Mouse (Mus musculus): ENCODE data around the gene Kifap3. TPM values are rescaled to one million over a fixed set of nuclear protein-coding genes. Genes with fewer than 3 reads are reported as not detected.
A peak's percentile ranks its signal among the peaks of the same experiment; 100 is the strongest.
"Not testable (repeated sequence)": the region's sequence is repeated elsewhere in the genome, so short reads cannot be mapped to it uniquely, and the experiment has no call there.

Kifap3 gene
- polyA plus RNA-seq (2015; fragmentation: Nextera tagmentation; extraction: Ambion mirVana), result 129 and 142 TPM in 2 replicates

DNA sequence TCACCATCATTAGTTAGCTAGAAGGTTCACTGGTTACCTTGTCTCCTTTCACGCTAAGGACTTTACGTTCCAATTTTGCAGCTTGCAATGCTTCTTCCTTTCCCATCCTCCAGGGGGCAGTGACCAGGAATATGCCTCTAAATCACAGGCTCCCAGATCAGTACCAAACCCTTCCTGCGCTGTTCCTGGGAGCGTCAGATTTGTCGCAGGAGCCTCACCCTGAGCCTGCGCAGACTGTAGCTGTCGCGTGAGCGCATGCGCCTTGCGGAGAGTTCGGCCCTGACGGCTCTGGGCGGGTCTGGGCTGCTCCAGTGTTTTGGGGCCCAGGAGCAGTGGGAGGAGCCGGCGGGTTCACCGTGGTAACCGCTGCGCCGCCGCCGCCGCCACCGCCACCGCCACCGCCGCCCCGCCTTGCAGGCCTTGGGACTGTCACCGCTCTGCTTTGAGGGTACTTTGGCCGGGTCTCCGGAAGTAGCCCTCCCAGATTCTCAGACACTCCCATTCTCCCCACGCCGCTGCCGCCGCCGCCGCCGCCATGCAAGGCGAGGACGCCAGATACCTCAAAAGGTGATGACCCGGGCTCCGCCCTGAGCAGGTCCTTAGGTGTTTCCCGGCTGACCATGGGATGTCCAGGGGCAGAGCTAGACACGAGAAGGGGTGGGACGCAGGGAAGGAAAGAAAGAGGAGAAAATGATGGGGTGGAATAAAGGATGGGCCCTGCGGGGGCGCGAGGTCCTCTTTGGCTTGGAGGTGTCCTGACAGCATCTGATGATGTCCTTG lies at the start of gene Kifap3:
TSS of gene Kifap3 (plus strand) at position 248 of the 780 bp plus-strand sequence.
- Histone ChIP-seq H3K4me2 (peak within 1 kb of the TSS; percentile 61), H3K9me3 (0 out of 2 replicates have a peak, but pooled peaks cover 4% of the 10 kb centered on the region), H3K27ac (peak within 1 kb of the TSS; percentile 88), H3K36me3 (replicated peaks) (peaks cover 6% of the 10 kb centered on the region; the same call in 1 of the 2 replicates), H3K4me1 (0 out of 2 replicates have a peak, but pooled peaks cover 4% of the 10 kb centered on the region), H3K4me3 (peak within 1 kb of the TSS; percentile 92), H3K9ac (peak within 1 kb of the TSS; percentile 88), H3K27me3 (replicated peaks) (no peaks in the 10 kb centered on the region)
- peak; percentile 100 for ATAC-seq (replicated peaks)
- 1% methylated on average over 47 of the region's 48 CpGs for WGBS

DNA sequence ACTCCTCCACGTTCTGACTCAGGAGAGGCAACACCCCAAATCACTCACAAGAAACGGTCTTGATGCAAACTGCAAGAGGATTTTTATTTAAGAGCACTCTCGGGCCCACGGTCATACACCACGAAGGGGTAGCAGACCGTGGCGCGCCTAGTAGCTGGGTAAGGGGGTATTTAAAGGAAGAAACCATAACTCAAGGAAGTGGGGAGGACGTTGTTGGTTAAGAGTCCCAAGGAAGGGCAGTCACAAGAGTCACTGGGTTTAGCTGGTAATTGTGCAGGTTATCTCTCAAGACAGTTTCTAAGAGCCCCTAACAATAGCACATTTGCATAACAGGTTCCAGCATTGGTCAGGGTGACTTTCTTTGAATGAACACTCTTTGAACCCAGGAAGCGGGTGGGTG lies 48.2 kb upstream of the Kifap3 start:
- H3K27ac ChIP-seq; H3K9me3 ChIP-seq; H3K27me3 ChIP-seq (replicated peaks); ATAC-seq (replicated peaks); H3K4me2 ChIP-seq; H3K4me3 ChIP-seq; H3K4me1 ChIP-seq; H3K36me3 ChIP-seq (replicated peaks); H3K9ac ChIP-seq: not testable (repeated sequence)
- 94% methylated on average over 10 of the region's 10 CpGs for WGBS

DNA sequence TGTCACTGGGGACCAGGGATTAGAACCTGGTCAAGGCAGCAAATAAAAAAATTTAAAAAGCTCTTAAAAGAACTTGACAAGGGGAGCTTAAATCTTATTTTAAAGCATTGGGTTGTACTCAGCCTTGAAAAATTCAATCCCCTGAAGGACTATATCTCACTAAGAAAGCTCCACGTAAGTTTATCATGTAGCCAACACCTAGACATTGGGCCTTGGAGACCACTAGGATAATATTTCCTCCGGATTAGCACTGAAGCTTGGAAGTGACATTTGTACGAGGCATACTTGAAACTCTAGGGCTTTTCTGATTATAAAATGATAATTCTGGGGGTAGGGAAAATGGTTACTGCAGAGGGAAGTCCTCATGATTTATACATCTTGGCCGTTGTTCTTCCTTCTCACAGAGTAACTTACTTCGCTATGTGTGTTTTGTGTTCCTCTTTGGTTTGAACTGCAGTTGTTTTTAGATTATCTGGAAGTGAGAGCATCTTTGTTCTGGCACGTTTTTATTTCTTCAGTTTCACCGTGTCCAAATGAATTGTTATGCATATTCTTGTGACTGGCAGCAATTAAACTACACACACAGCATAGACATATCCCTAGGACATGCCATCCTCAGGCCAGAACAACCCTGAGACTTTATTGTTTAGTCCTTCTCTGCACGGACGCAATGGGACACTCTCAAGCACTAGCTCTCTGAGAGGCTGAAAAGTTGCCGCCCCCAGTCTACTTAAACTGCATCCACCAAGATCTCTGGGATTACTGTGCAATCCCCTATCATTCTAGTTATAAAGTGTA lies 42.7 kb upstream of the Kifap3 start:
- Histone ChIP-seq H3K4me3 (no peak overlapping the region), H3K36me3 (replicated peaks) (no peaks in the 10 kb centered on the region), H3K4me1 (no peaks in the 10 kb centered on the region), H3K4me2 (no peak overlapping the region), H3K9me3 (no peaks in the 10 kb centered on the region), H3K9ac (no peak overlapping the region), H3K27me3 (replicated peaks) (no peaks in the 10 kb centered on the region), H3K27ac (no peak overlapping the region)
- ATAC-seq (replicated peaks), result no peak
- 70% methylated on average over 10 of the region's 10 CpGs for WGBS

DNA sequence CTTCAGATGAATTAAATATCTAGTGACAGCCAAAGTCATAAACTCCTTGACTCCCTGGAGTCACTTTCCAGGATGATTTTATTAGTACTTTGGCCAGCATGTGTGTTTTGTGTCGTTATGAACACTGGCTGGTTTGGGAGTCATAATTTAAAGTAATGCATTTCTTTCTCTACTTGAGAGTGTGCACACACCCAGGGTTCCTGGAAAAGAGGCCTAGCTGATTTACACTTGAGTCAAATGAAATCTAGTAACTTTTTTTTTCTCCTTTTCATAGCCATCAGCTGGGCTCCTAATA lies 42.2 kb upstream of the Kifap3 start:
- Histone ChIP-seq H3K9me3 (no peaks in the 10 kb centered on the region), H3K9ac (no peak overlapping the region), H3K36me3 (replicated peaks) (no peaks in the 10 kb centered on the region), H3K4me1 (no peaks in the 10 kb centered on the region), H3K27me3 (replicated peaks) (no peaks in the 10 kb centered on the region), H3K4me3 (no peak overlapping the region), H3K27ac (no peak overlapping the region), H3K4me2 (no peak overlapping the region)
- 84% methylated on average over 1 of the region's 1 CpGs for WGBS
- no peak for ATAC-seq (replicated peaks)

GRCm38 (mm10) chr1:163751360-163751992 lies 27.9 kb upstream of the Kifap3 start:
- H3K4me2 ChIP-seq, result no peak overlapping the region
- no peaks in the 10 kb centered on the region for H3K9me3 ChIP-seq
- H3K36me3 ChIP-seq (replicated peaks), result no peaks in the 10 kb centered on the region
- ATAC-seq (replicated peaks), result no peak
- 67% methylated on average over 4 of the region's 4 CpGs for WGBS
- H3K9ac ChIP-seq, result no peak overlapping the region
- H3K4me1 ChIP-seq, result no peaks in the 10 kb centered on the region
- no peaks in the 10 kb centered on the region for H3K27me3 ChIP-seq (replicated peaks)
- no peak overlapping the region for H3K4me3 ChIP-seq
- H3K27ac ChIP-seq, result no peak overlapping the region

DNA sequence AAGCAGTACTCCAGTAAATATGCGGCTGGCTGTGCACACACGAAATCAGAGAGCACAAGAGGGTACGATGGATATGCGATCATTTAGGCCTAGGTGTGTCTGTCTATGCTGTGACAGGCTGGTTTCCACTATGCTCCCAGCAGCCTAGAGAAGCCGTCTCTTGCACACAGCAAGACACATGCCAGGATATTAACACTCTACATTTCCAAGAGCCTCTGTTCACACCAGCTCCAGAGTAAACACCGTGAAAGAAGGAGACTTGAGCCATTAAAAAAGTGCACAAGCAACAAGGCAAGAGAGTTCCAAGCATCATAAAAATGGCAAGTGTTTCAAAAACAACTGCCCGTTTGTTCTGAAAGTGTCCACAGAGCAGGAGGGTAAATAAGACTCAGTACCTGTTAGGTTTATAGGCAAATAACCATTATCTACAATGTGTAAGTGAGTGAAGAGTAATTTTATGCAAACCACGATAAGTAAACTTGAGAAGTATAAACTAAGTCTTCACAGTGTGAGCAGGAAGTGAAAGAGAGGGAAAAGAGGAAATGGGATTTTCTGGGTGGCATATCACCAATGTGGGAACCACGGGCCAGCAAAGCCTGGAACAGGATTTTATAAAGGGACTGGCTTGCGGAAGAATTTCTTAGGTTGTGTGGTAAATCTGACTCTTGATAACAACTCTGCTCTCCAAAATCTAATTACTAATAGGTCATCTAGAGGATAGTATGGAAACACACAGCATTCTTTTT lies 21.7 kb upstream of the Kifap3 start:
- H3K4me3 ChIP-seq, result no peak overlapping the region
- H3K27ac ChIP-seq, result no peak overlapping the region
- H3K4me1 ChIP-seq, result no peaks in the 10 kb centered on the region
- no peak for ATAC-seq (replicated peaks)
- 89% methylated on average over 10 of the region's 10 CpGs for WGBS
- H3K36me3 ChIP-seq (replicated peaks), result no peaks in the 10 kb centered on the region
- no peak overlapping the region for H3K4me2 ChIP-seq
- H3K9me3 ChIP-seq, result no peaks in the 10 kb centered on the region
- H3K27me3 ChIP-seq (replicated peaks), result no peaks in the 10 kb centered on the region
- no peak overlapping the region for H3K9ac ChIP-seq

- H3K27ac ChIP-seq; H3K9me3 ChIP-seq; H3K36me3 ChIP-seq (replicated peaks); ATAC-seq (replicated peaks); H3K9ac ChIP-seq; H3K27me3 ChIP-seq (replicated peaks); H3K4me2 ChIP-seq; H3K4me3 ChIP-seq; H3K4me1 ChIP-seq: not testable (repeated sequence)
- WGBS, result 97% methylated on average over 9 of the region's 11 CpGs
Observed at GRCm38 (mm10) chr1:163783577-163783976, 4.2 kb downstream of the Kifap3 start.

DNA sequence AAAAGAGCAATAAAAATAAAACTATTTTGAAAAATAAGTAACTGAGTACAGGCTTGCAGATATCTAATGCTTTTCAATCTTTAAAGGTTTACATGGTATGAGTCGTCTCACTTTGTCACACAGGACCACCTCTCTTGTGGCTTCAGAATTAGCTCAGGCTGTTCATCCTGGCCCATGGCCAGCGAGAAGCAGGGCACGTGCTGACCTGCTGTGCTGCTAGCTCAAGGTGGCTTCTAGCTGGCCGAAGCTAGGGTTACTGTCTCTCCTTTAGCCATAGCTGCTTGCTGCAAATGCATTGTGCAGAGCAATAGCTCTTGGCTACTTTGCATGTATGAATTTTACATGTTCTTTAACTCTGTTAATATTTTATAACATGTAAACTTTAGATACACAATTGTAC lies 42.0 kb downstream of the Kifap3 start:
- WGBS, result 82% methylated on average over 4 of the region's 4 CpGs
- H3K27ac ChIP-seq, result no peak overlapping the region

GRCm38 (mm10) chr1:163829482-163829881 lies 50.1 kb downstream of the Kifap3 start:
- H3K9ac ChIP-seq, result no peak overlapping the region
- no peaks in the 10 kb centered on the region for H3K4me1 ChIP-seq
- H3K27ac ChIP-seq, result no peak overlapping the region
- no peaks in the 10 kb centered on the region for H3K36me3 ChIP-seq (replicated peaks)
- no peaks in the 10 kb centered on the region for H3K27me3 ChIP-seq (replicated peaks)
- ATAC-seq (replicated peaks), result no peak
- no peaks in the 10 kb centered on the region for H3K9me3 ChIP-seq
- H3K4me2 ChIP-seq, result no peak overlapping the region
- H3K4me3 ChIP-seq, result no peak overlapping the region

More for the DNA sequence above, 42.0 kb downstream of the Kifap3 start:
- Histone ChIP-seq H3K4me3 (no peak overlapping the region), H3K4me2 (no peak overlapping the region), H3K36me3 (replicated peaks) (peaks cover 2% of the 10 kb centered on the region; the same call in 1 of the 2 replicates), H3K9me3 (no peaks in the 10 kb centered on the region), H3K4me1 (no peaks in the 10 kb centered on the region), H3K27me3 (replicated peaks) (no peaks in the 10 kb centered on the region), H3K9ac (no peak overlapping the region)
- no peak for ATAC-seq (replicated peaks)

GRCm38 (mm10) chr1:163834066-163834465 lies 54.7 kb downstream of the Kifap3 start:
- Histone ChIP-seq H3K9ac (no peak overlapping the region), H3K4me1 (0 out of 2 replicates have a peak, but pooled peaks cover 4% of the 10 kb centered on the region), H3K9me3 (no peaks in the 10 kb centered on the region), H3K36me3 (replicated peaks) (no peaks in the 10 kb centered on the region), H3K4me3 (no peak overlapping the region), H3K4me2 (no peak overlapping the region), H3K27ac (no peak overlapping the region), H3K27me3 (replicated peaks) (no peaks in the 10 kb centered on the region)
- ATAC-seq (replicated peaks), result no peak
- whole genome bisulfite sequencing, result 84% methylated on average over 1 of the region's 1 CpGs

- H3K27ac ChIP-seq, result no peak overlapping the region
- no peaks in the 10 kb centered on the region for H3K9me3 ChIP-seq
- no peak overlapping the region for H3K4me3 ChIP-seq
- H3K4me1 ChIP-seq, result 0 out of 2 replicates have a peak, but pooled peaks cover 4% of the 10 kb centered on the region
- 91% methylated on average over 2 of the region's 2 CpGs for WGBS
- no peaks in the 10 kb centered on the region for H3K27me3 ChIP-seq (replicated peaks)
- no peak for ATAC-seq (replicated peaks)
- H3K9ac ChIP-seq, result no peak overlapping the region
- no peaks in the 10 kb centered on the region for H3K36me3 ChIP-seq (replicated peaks)
- no peak overlapping the region for H3K4me2 ChIP-seq
Observed at GRCm38 (mm10) chr1:163835062-163835461, 55.7 kb downstream of the Kifap3 start.

DNA sequence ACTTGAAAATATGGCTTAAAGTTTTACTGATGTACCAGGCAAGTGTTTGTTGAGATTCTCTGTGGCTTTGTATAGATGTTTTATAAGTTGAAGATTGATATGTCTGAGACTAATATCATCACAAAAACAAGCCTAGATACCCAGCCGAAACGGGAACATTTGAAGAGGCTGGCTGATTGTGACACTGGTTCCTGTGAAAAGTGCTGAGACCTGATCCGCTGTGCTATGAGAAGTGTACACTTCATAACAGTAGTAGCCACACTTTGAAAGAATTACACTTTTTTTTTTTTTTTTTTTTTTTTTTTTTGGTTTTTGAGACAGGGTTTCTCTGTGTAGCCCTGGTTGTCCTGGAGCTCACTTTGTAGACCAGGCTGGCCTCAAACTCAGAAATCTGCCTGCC lies 59.1 kb downstream of the Kifap3 start:
- WGBS, result 95% methylated on average over 3 of the region's 3 CpGs
- not testable (repeated sequence) for H3K27me3 ChIP-seq (replicated peaks); H3K36me3 ChIP-seq (replicated peaks); H3K9me3 ChIP-seq; H3K4me1 ChIP-seq; H3K9ac ChIP-seq; ATAC-seq (replicated peaks); H3K27ac ChIP-seq; H3K4me3 ChIP-seq; H3K4me2 ChIP-seq
